Mouse (Mus musculus): Measurements from ENCODE around the gene Ube3b.

DNA sequence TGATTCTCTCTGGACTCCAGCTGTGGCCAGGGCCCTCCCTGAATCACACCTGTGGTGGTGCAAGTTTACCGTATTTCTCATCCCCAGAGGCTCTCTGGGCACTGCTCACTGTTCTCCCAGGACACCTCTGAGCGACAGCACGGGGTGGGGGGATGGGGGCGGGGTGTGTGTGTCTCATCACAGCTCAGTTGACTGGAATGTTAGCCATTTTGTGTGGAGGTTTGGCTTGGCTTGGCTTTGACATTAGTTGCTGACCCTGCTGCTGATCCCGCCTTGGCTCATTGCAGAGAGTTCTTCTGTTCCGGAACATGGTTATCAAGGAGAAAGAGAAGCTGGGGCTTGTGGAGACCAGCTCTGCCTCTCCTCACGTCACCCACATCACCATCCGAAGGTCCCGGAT lies 27.4 kb downstream of the Ube3b start:
- TF ChIP-seq CTCF (IDR thresholded peaks at IDR 0.05; ENCODE audit: low read depth) = no peak
- TF ChIP-seq EP300 (optimal IDR thresholded peaks at IDR 0.05) = no peak

Data from stomach, postnatal 0 days (tissue).